Mouse (Mus musculus): ENCODE results near the gene Cryba1. TPM values are rescaled to one million over a fixed set of nuclear protein-coding genes. Genes with fewer than 3 reads are reported as not detected.
"Not testable (repeated sequence)": the region's sequence is repeated elsewhere in the genome, so short reads cannot be mapped to it uniquely, and the experiment has no call there.

Cryba1 gene
- polyA plus RNA-seq, 2 experiments, result not detected

- H3K4me2 ChIP-seq (ENCODE audit: low read depth), result peak within 1 kb of the TSS; percentile 99
- H3K9ac ChIP-seq (replicated peaks), result peak within 1 kb of the TSS; percentile 88
- H3K4me3 ChIP-seq (ENCODE audit: insufficient read depth in 1 of 2, low read depth in 2 of 2, low read length in 2 of 2), result peak within 1 kb of the TSS; percentile 76 to 91
- peaks cover 29 to 35% of the 10 kb centered on the region in 2 experiments for H3K4me1 ChIP-seq (replicated peaks; ENCODE audit: control insufficient read depth in 2 of 2, insufficient read depth in 2 of 2, low read length in 1 of 2)
- no peaks in the 10 kb centered on the region for H3K27me3 ChIP-seq (ENCODE audit: control insufficient read depth, insufficient read depth, low read length)
- H3K27ac ChIP-seq, result peak within 1 kb of the TSS; percentile 87
- peak in 1 of 3 experiments; percentile 62 for DNase-seq (ENCODE audit: low read depth in 3 of 3, low spot score in 3 of 3)
- TF ChIP-seq EP300 (IDR thresholded peaks at IDR 0.05; ENCODE audit: low read depth) (no peak), CTCF (IDR thresholded peaks at IDR 0.05; ENCODE audit: low read depth) (peak; percentile 73)
- peak; percentile 76 for ATAC-seq (ENCODE audit: insufficient read depth)
- no peaks in the 10 kb centered on the region for H3K36me3 ChIP-seq (replicated peaks; ENCODE audit: control insufficient read depth, insufficient read depth, low read depth)
- no peaks in the 10 kb centered on the region for H3K9me3 ChIP-seq (ENCODE audit: control insufficient read depth, low read length)
- WGBS (ENCODE audit: insufficient replicate concordance), result 3% methylated on average over 75 of the region's 79 CpGs
These were observed 37.9 kb upstream of the Cryba1 start, which contains the start of gene Myo18a for GRCm38 (mm10) chr11:77762783-77763672. Gene Myo18a, plus strand, starts transcription at chr11:77763246.

- ATAC-seq (ENCODE audit: insufficient read depth) (no peak), DNase-seq (ENCODE audit: low read depth in 3 of 3, low spot score in 3 of 3) (no peak)
- Histone ChIP-seq H3K27ac (no peak overlapping the region), H3K9ac (replicated peaks) (no peak overlapping the region), H3K27me3 (ENCODE audit: control insufficient read depth, insufficient read depth, low read length) (no peaks in the 10 kb centered on the region), H3K4me2 (ENCODE audit: low read depth) (no peak overlapping the region), H3K4me1 (replicated peaks; ENCODE audit: control insufficient read depth in 2 of 2, insufficient read depth in 2 of 2, low read length in 1 of 2) (peaks cover 10 to 12% of the 10 kb centered on the region in 2 experiments), H3K36me3 (replicated peaks; ENCODE audit: control insufficient read depth, insufficient read depth, low read depth) (no peaks in the 10 kb centered on the region), H3K9me3 (ENCODE audit: control insufficient read depth, low read length) (no peaks in the 10 kb centered on the region), H3K4me3 (ENCODE audit: insufficient read depth in 1 of 2, low read depth in 2 of 2, low read length in 2 of 2) (no peak overlapping the region)
- WGBS (ENCODE audit: insufficient replicate concordance), result 45% methylated on average over 4 of the region's 4 CpGs
- TF ChIP-seq CTCF (IDR thresholded peaks at IDR 0.05; ENCODE audit: low read depth) (no peak), EP300 (IDR thresholded peaks at IDR 0.05; ENCODE audit: low read depth) (no peak)
These were observed 34.9 kb upstream of the Cryba1 start for GRCm38 (mm10) chr11:77760031-77760430.

- WGBS (ENCODE audit: insufficient replicate concordance), result 8% methylated on average over 3 of the region's 3 CpGs
- Histone ChIP-seq H3K4me2 (ENCODE audit: low read depth) (peak overlapping the region; percentile 69), H3K27ac (peak overlapping the region; percentile 72), H3K4me1 (replicated peaks; ENCODE audit: control insufficient read depth in 2 of 2, insufficient read depth in 2 of 2, low read length in 1 of 2) (peaks cover 30 to 35% of the 10 kb centered on the region in 2 experiments), H3K9me3 (ENCODE audit: control insufficient read depth, low read length) (no peaks in the 10 kb centered on the region), H3K9ac (replicated peaks) (peak overlapping the region; percentile 47), H3K27me3 (ENCODE audit: control insufficient read depth, insufficient read depth, low read length) (no peaks in the 10 kb centered on the region), H3K36me3 (replicated peaks; ENCODE audit: control insufficient read depth, insufficient read depth, low read depth) (no peaks in the 10 kb centered on the region), H3K4me3 (ENCODE audit: insufficient read depth in 1 of 2, low read depth in 2 of 2, low read length in 2 of 2) (peak overlapping the region in 1 of 2 experiments; percentile 29; a peak in 2 of 4 replicates)
- TF ChIP-seq EP300 (IDR thresholded peaks at IDR 0.05; ENCODE audit: low read depth) (no peak), CTCF (IDR thresholded peaks at IDR 0.05; ENCODE audit: low read depth) (no peak)
- ATAC-seq (ENCODE audit: insufficient read depth), result peak; percentile 71
- peak in 2 of 3 experiments; percentile 55 to 59 for DNase-seq (ENCODE audit: low read depth in 3 of 3, low spot score in 3 of 3)
These were observed 28.4 kb upstream of the Cryba1 start for GRCm38 (mm10) chr11:77753469-77753868.

GRCm38 (mm10) chr11:77752525-77752924, 27.4 kb upstream of the Cryba1 start:
- peak; percentile 38; the same call in 1 of the 2 replicates for TF ChIP-seq EP300 (IDR thresholded peaks at IDR 0.05; ENCODE audit: low read depth)
- TF ChIP-seq CTCF (IDR thresholded peaks at IDR 0.05; ENCODE audit: low read depth), result no peak
- peak; percentile 84 for ATAC-seq (ENCODE audit: insufficient read depth)
- Histone ChIP-seq H3K4me2 (ENCODE audit: low read depth) (peak overlapping the region; percentile 69), H3K27me3 (ENCODE audit: control insufficient read depth, insufficient read depth, low read length) (no peaks in the 10 kb centered on the region), H3K36me3 (replicated peaks; ENCODE audit: control insufficient read depth, insufficient read depth, low read depth) (no peaks in the 10 kb centered on the region), H3K9me3 (ENCODE audit: control insufficient read depth, low read length) (no peaks in the 10 kb centered on the region), H3K9ac (replicated peaks) (peak overlapping the region; percentile 47), H3K4me1 (replicated peaks; ENCODE audit: control insufficient read depth in 2 of 2, insufficient read depth in 2 of 2, low read length in 1 of 2) (peaks cover 30 to 35% of the 10 kb centered on the region in 2 experiments), H3K27ac (peak overlapping the region; percentile 72), H3K4me3 (ENCODE audit: insufficient read depth in 1 of 2, low read depth in 2 of 2, low read length in 2 of 2) (peak overlapping the region; percentile 27 to 29; a peak in 2 of 4 replicates)
- WGBS (ENCODE audit: insufficient replicate concordance), result 21% methylated on average over 5 of the region's 5 CpGs
- DNase-seq (ENCODE audit: low read depth in 3 of 3, low spot score in 3 of 3), result peak; percentile 62 to 68 (median 64)

GRCm38 (mm10) chr11:77748996-77749395, 23.9 kb upstream of the Cryba1 start:
- no peak for TF ChIP-seq EP300 (IDR thresholded peaks at IDR 0.05; ENCODE audit: low read depth)
- no peak for TF ChIP-seq CTCF (IDR thresholded peaks at IDR 0.05; ENCODE audit: low read depth)
- WGBS (ENCODE audit: insufficient replicate concordance), result 76% methylated on average over 5 of the region's 5 CpGs
- DNase-seq (ENCODE audit: low read depth in 3 of 3, low spot score in 3 of 3), result no peak
- peaks cover 30 to 38% of the 10 kb centered on the region in 2 experiments for H3K4me1 ChIP-seq (replicated peaks; ENCODE audit: control insufficient read depth in 2 of 2, insufficient read depth in 2 of 2, low read length in 1 of 2)
- H3K27ac ChIP-seq, result no peak overlapping the region
- no peak overlapping the region for H3K4me3 ChIP-seq (ENCODE audit: insufficient read depth in 1 of 2, low read depth in 2 of 2, low read length in 2 of 2)
- no peaks in the 10 kb centered on the region for H3K9me3 ChIP-seq (ENCODE audit: control insufficient read depth, low read length)
- H3K36me3 ChIP-seq (replicated peaks; ENCODE audit: control insufficient read depth, insufficient read depth, low read depth), result no peaks in the 10 kb centered on the region
- no peak overlapping the region for H3K9ac ChIP-seq (replicated peaks)
- no peaks in the 10 kb centered on the region for H3K27me3 ChIP-seq (ENCODE audit: control insufficient read depth, insufficient read depth, low read length)
- ATAC-seq (ENCODE audit: insufficient read depth), result no peak
- no peak overlapping the region for H3K4me2 ChIP-seq (ENCODE audit: low read depth)

- H3K4me1 ChIP-seq (replicated peaks; ENCODE audit: control insufficient read depth in 2 of 2, insufficient read depth in 2 of 2, low read length in 1 of 2), result peaks cover 13 to 19% of the 10 kb centered on the region in 2 experiments
- H3K9ac ChIP-seq (replicated peaks); H3K9me3 ChIP-seq (ENCODE audit: control insufficient read depth, low read length); H3K4me2 ChIP-seq (ENCODE audit: low read depth); H3K27ac ChIP-seq; DNase-seq (ENCODE audit: low read depth in 3 of 3, low spot score in 3 of 3); H3K27me3 ChIP-seq (ENCODE audit: control insufficient read depth, insufficient read depth, low read length); H3K36me3 ChIP-seq (replicated peaks; ENCODE audit: control insufficient read depth, insufficient read depth, low read depth); H3K4me3 ChIP-seq (ENCODE audit: insufficient read depth in 1 of 2, low read depth in 2 of 2, low read length in 2 of 2): not testable (repeated sequence)
- peak; percentile 61 for ATAC-seq (ENCODE audit: insufficient read depth)
- 65% methylated on average over 13 of the region's 15 CpGs for WGBS (ENCODE audit: insufficient replicate concordance)
These were observed 22.0 kb upstream of the Cryba1 start for GRCm38 (mm10) chr11:77747103-77747502.

All from liver, embryonic 14.5 days (tissue).